Mouse (Mus musculus): ENCODE measurements around the gene Fry. TPM values are rescaled to one million over a fixed set of nuclear protein-coding genes. Genes with fewer than 3 reads are reported as not detected.
A peak's percentile ranks its signal among the peaks of the same experiment; 100 is the strongest.

Gene Fry
- polyA plus RNA-seq, 1 experiment from 2014 or later = 22.4 TPM

DNA sequence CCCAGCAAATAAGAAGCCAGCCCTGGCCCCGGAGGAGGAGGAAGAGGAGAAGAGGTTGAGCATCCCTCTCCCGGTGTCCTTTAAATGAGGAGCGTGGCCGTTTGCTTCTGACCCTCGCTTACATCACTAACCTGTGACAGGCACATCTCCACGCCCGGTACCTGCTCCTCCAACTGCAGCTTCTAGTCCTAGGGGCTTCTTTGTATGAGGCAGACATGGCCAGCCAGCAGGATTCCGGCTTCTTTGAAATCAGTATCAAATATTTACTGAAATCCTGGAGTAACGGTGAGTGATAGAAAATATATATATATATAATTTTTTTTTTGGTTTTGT, 141.6 kb downstream of the Fry start:
- no peaks in the 10 kb centered on the region for H3K9me3 ChIP-seq (ENCODE audit: control insufficient read depth, low read length)
- H3K36me3 ChIP-seq (ENCODE audit: control insufficient read depth, insufficient read depth, low read length) = no peaks in the 10 kb centered on the region
- H3K27me3 ChIP-seq (ENCODE audit: control insufficient read depth, insufficient read depth, low read length) = no peaks in the 10 kb centered on the region
- H3K9ac ChIP-seq (ENCODE audit: low read depth, low read length) = peak overlapping the region; percentile 51; the same call in 1 of the 2 replicates
- DNase-seq (ENCODE audit: low spot score) = no peak
- H3K4me1 ChIP-seq (replicated peaks; ENCODE audit: control insufficient read depth, insufficient read depth, low read length) = no peaks in the 10 kb centered on the region
- H3K27ac ChIP-seq (ENCODE audit: low read depth, low read length) = peak overlapping the region; percentile 65
- 41% methylated on average over 9 of the region's 9 CpGs for WGBS
- H3K4me2 ChIP-seq (replicated peaks; ENCODE audit: low read depth, low read length) = peak overlapping the region; percentile 54
- peak overlapping the region; percentile 31 for H3K4me3 ChIP-seq (ENCODE audit: low read depth, low read length)
- peak; percentile 30 for ATAC-seq (ENCODE audit: low FRiP score)

DNA sequence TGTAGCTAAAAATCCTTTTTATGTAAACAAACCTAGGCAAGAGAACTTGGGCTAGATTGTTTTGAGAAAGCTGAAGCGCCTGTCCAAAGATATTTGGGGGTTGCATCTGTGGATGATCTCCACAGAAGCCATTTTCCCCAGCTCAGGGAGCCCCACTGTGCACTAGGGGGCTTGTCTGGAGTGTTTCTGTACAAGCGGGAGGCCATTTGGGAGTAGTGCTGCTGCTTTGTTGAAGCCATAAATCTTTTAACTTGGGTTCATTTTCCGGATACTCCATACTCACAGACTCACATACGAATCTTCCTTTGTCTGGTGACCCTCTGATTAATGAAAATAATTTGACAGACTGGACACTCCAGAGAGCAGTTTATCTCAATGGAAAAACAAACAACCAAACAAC, 142.9 kb downstream of the Fry start:
- H3K9me3 ChIP-seq (ENCODE audit: control insufficient read depth, low read length) = no peaks in the 10 kb centered on the region
- H3K4me3 ChIP-seq (ENCODE audit: low read depth, low read length) = no peak overlapping the region
- 63% methylated on average over 4 of the region's 4 CpGs for WGBS
- no peak overlapping the region for H3K27ac ChIP-seq (ENCODE audit: low read depth, low read length)
- no peaks in the 10 kb centered on the region for H3K27me3 ChIP-seq (ENCODE audit: control insufficient read depth, insufficient read depth, low read length)
- H3K4me2 ChIP-seq (replicated peaks; ENCODE audit: low read depth, low read length) = no peak overlapping the region
- H3K36me3 ChIP-seq (ENCODE audit: control insufficient read depth, insufficient read depth, low read length) = no peaks in the 10 kb centered on the region
- H3K4me1 ChIP-seq (replicated peaks; ENCODE audit: control insufficient read depth, insufficient read depth, low read length) = no peaks in the 10 kb centered on the region
- no peak overlapping the region for H3K9ac ChIP-seq (ENCODE audit: low read depth, low read length)
- DNase-seq (ENCODE audit: low spot score) (no peak), ATAC-seq (ENCODE audit: low FRiP score) (no peak)

DNA sequence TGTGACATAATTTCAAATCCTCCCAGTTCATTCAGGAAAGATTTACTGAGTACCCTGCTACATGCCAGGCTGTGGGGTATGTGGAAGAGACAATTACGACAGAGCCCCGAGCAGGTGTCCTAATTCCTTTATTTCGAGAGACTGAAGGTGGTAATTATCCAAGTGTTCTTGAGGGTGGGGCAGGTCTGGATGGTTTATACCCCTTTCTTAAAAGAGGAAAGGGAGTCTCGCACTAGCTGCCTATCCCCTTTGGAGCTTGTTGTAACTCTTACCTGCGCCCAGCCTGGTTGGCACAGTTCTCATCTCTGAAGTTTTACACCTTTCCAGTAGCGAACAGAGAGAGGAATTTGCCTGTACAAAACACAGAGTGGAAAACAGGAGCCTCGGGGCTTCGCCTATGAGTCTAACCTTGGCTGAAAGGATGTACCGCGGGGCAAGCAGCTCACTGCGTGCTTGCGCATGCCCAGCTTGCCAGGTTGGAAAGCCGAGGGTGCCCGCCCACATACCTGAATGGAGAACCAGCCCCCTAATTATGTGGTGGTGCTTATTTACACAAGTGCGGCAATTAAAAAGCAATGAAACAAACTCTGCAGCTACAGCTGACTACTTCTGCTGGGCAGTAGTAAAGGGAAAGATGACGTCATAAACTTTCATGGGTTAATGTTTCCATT, 143.7 kb downstream of the Fry start:
- Histone ChIP-seq H3K9ac (ENCODE audit: low read depth, low read length) (no peak overlapping the region), H3K9me3 (ENCODE audit: control insufficient read depth, low read length) (no peaks in the 10 kb centered on the region), H3K4me3 (ENCODE audit: low read depth, low read length) (no peak overlapping the region), H3K27ac (ENCODE audit: low read depth, low read length) (no peak overlapping the region), H3K4me2 (replicated peaks; ENCODE audit: low read depth, low read length) (no peak overlapping the region), H3K36me3 (ENCODE audit: control insufficient read depth, insufficient read depth, low read length) (no peaks in the 10 kb centered on the region), H3K4me1 (replicated peaks; ENCODE audit: control insufficient read depth, insufficient read depth, low read length) (no peaks in the 10 kb centered on the region), H3K27me3 (ENCODE audit: control insufficient read depth, insufficient read depth, low read length) (no peaks in the 10 kb centered on the region)
- ATAC-seq (ENCODE audit: low FRiP score) (no peak), DNase-seq (ENCODE audit: low spot score) (no peak)
- 91% methylated on average over 16 of the region's 16 CpGs for WGBS

DNA sequence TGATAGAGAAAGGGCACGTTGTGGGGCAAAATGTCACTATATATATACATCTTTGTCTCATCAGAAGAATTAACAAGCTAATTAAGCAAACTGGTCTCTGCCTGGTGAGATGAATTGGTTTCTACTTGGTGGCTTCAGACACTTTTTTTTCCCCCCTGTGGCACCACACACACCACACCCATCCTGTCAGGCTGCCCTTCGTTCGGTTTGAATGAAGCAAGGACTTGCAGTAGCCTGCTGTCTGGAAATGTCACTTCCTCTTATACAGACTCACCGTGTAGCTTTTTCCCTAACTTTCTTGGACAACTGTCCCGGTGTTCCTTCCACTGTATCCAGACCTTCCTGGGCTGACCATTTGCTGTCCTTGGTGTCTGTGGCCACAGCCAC, 144.3 kb downstream of the Fry start:
- no peak overlapping the region for H3K4me3 ChIP-seq (ENCODE audit: low read depth, low read length)
- H3K9ac ChIP-seq (ENCODE audit: low read depth, low read length) = no peak overlapping the region
- H3K4me2 ChIP-seq (replicated peaks; ENCODE audit: low read depth, low read length) = no peak overlapping the region
- H3K27me3 ChIP-seq (ENCODE audit: control insufficient read depth, insufficient read depth, low read length) = no peaks in the 10 kb centered on the region
- no peak overlapping the region for H3K27ac ChIP-seq (ENCODE audit: low read depth, low read length)
- no peaks in the 10 kb centered on the region for H3K36me3 ChIP-seq (ENCODE audit: control insufficient read depth, insufficient read depth, low read length)
- no peak for ATAC-seq (ENCODE audit: low FRiP score)
- WGBS = 85% methylated on average over 5 of the region's 5 CpGs
- no peak for DNase-seq (ENCODE audit: low spot score)
- no peaks in the 10 kb centered on the region for H3K9me3 ChIP-seq (ENCODE audit: control insufficient read depth, low read length)
- no peaks in the 10 kb centered on the region for H3K4me1 ChIP-seq (replicated peaks; ENCODE audit: control insufficient read depth, insufficient read depth, low read length)

DNA sequence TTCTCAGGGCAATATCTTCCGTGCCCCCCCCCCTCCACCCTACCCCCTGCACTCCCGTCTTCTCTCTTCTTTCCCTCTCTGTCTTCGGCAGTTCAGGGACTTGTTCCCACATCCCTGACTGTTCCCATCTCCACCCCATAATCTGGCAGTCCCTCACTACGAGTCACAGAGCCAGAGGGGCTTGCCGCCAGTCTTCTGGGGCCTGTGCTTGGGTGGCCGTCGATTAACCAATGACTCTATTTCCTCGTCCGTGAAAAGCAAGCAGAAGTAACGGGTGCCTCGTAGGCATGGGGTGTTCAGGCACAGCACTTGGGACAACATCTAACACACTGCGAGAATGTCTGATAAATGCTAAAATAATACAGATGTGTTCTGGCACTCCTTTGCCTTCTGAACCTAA, 144.7 kb downstream of the Fry start:
- ATAC-seq (ENCODE audit: low FRiP score) (no peak), DNase-seq (ENCODE audit: low spot score) (no peak)
- Histone ChIP-seq H3K9me3 (ENCODE audit: control insufficient read depth, low read length) (no peaks in the 10 kb centered on the region), H3K4me3 (ENCODE audit: low read depth, low read length) (no peak overlapping the region), H3K4me2 (replicated peaks; ENCODE audit: low read depth, low read length) (no peak overlapping the region), H3K36me3 (ENCODE audit: control insufficient read depth, insufficient read depth, low read length) (no peaks in the 10 kb centered on the region), H3K27ac (ENCODE audit: low read depth, low read length) (no peak overlapping the region), H3K27me3 (ENCODE audit: control insufficient read depth, insufficient read depth, low read length) (no peaks in the 10 kb centered on the region), H3K9ac (ENCODE audit: low read depth, low read length) (no peak overlapping the region), H3K4me1 (replicated peaks; ENCODE audit: control insufficient read depth, insufficient read depth, low read length) (no peaks in the 10 kb centered on the region)
- WGBS = 83% methylated on average over 12 of the region's 12 CpGs

DNA sequence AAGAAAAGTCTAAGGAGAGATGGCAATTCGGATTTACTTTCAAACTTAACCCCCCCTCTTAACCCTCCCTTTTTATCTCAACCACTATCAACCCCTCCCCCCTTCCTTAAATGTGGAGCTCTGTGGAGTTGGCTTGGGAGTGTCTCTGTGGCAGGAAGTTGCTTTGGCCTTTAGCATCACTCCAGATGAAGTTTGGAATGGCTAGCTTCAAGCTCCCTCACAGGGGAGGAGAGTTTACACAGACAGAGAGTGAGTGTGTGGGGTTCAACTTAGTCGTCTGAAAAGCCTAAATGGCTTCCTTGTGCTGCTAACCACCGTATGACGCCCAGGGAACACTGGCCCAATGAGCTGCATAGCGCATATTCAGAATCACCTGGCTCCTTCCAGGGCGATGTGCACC, 145.2 kb downstream of the Fry start:
- ATAC-seq (ENCODE audit: low FRiP score) = no peak
- no peaks in the 10 kb centered on the region for H3K27me3 ChIP-seq (ENCODE audit: control insufficient read depth, insufficient read depth, low read length)
- no peak overlapping the region for H3K4me2 ChIP-seq (replicated peaks; ENCODE audit: low read depth, low read length)
- no peak for DNase-seq (ENCODE audit: low spot score)
- no peak overlapping the region for H3K9ac ChIP-seq (ENCODE audit: low read depth, low read length)
- no peaks in the 10 kb centered on the region for H3K4me1 ChIP-seq (replicated peaks; ENCODE audit: control insufficient read depth, insufficient read depth, low read length)
- WGBS = 83% methylated on average over 6 of the region's 6 CpGs
- no peak overlapping the region for H3K4me3 ChIP-seq (ENCODE audit: low read depth, low read length)
- H3K9me3 ChIP-seq (ENCODE audit: control insufficient read depth, low read length) = no peaks in the 10 kb centered on the region
- H3K36me3 ChIP-seq (ENCODE audit: control insufficient read depth, insufficient read depth, low read length) = no peaks in the 10 kb centered on the region
- no peak overlapping the region for H3K27ac ChIP-seq (ENCODE audit: low read depth, low read length)

DNA sequence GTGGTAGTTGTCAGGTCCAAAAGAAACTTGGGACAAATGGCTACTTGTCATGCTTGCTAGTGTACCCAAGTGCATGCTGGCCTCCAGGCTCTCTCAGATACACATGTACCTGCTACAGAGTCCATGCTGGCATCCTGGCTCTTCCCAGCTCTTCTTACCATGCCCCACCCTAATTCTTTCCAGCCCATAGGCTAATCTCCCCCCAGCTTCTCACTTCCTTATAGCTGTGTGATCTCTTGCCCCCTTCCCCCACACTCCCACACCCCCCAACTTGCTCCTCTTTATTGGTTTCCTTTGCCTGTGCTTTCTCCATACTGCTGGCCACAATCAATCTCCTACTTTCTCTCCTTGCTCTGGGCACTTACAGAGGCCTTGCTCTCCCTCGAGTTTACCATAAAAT, 146.6 kb downstream of the Fry start:
- WGBS = 67% methylated on average over 1 of the region's 1 CpGs
- DNase-seq (ENCODE audit: low spot score) = no peak
- Histone ChIP-seq H3K27me3 (ENCODE audit: control insufficient read depth, insufficient read depth, low read length) (no peaks in the 10 kb centered on the region), H3K27ac (ENCODE audit: low read depth, low read length) (no peak overlapping the region), H3K36me3 (ENCODE audit: control insufficient read depth, insufficient read depth, low read length) (no peaks in the 10 kb centered on the region), H3K9me3 (ENCODE audit: control insufficient read depth, low read length) (no peaks in the 10 kb centered on the region), H3K4me1 (replicated peaks; ENCODE audit: control insufficient read depth, insufficient read depth, low read length) (no peaks in the 10 kb centered on the region), H3K4me3 (ENCODE audit: low read depth, low read length) (no peak overlapping the region), H3K9ac (ENCODE audit: low read depth, low read length) (no peak overlapping the region), H3K4me2 (replicated peaks; ENCODE audit: low read depth, low read length) (no peak overlapping the region)
- no peak for ATAC-seq (ENCODE audit: low FRiP score)

DNA sequence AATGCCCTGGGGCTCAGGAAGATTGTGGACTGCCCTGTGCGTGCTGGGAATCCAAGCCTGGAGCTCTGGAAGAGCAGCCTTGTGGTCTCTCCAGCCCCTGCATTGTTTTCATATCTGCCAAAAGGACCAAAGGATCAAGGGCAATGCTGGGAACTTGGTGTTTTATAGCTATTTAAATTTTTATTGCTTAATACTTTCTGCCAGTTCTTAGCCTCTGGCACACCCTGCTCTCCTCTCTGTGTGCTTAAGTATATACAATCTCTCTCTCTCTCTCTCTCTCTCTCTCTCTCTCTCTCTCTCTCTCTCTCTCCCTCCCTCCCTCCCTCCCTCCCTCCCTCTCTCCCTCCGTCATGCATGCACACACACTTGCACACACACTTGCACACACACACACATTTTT, 147.5 kb downstream of the Fry start:
- no peak overlapping the region for H3K4me2 ChIP-seq (replicated peaks; ENCODE audit: low read depth, low read length)
- no peaks in the 10 kb centered on the region for H3K9me3 ChIP-seq (ENCODE audit: control insufficient read depth, low read length)
- DNase-seq (ENCODE audit: low spot score) = no peak
- H3K36me3 ChIP-seq (ENCODE audit: control insufficient read depth, insufficient read depth, low read length) = no peaks in the 10 kb centered on the region
- H3K4me1 ChIP-seq (replicated peaks; ENCODE audit: control insufficient read depth, insufficient read depth, low read length) = no peaks in the 10 kb centered on the region
- no peak overlapping the region for H3K4me3 ChIP-seq (ENCODE audit: low read depth, low read length)
- no peaks in the 10 kb centered on the region for H3K27me3 ChIP-seq (ENCODE audit: control insufficient read depth, insufficient read depth, low read length)
- H3K27ac ChIP-seq (ENCODE audit: low read depth, low read length) = no peak overlapping the region
- ATAC-seq (ENCODE audit: low FRiP score) = no peak
- WGBS = 79% methylated on average over 1 of the region's 2 CpGs
- H3K9ac ChIP-seq (ENCODE audit: low read depth, low read length) = no peak overlapping the region

DNA sequence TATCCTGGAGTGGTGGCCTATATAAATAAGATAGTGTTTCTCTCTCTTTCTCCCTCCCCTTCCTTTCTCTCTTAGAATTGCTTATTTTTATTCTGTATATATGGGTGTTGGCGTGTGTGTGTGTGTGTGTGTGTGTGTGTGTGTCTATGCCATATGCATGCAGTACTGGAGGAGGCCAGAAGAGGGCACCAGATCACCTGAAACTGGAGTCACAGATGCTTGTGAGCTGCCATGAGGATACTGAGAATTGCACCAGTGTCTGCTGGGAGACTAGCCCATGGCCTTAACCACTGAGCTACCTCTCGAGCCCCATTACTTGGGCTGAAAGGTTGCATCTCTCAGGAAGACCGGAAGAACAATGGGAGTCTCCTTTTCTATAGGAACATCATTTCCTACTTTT, 149.8 kb downstream of the Fry start:
- no peaks in the 10 kb centered on the region for H3K27me3 ChIP-seq (ENCODE audit: control insufficient read depth, insufficient read depth, low read length)
- ATAC-seq (ENCODE audit: low FRiP score) (no peak), DNase-seq (ENCODE audit: low spot score) (peak; percentile 15)
- H3K4me3 ChIP-seq (ENCODE audit: low read depth, low read length) = no peak overlapping the region
- no peak overlapping the region for H3K4me2 ChIP-seq (replicated peaks; ENCODE audit: low read depth, low read length)
- H3K9me3 ChIP-seq (ENCODE audit: control insufficient read depth, low read length) = no peaks in the 10 kb centered on the region
- no peak overlapping the region for H3K27ac ChIP-seq (ENCODE audit: low read depth, low read length)
- no peak overlapping the region for H3K9ac ChIP-seq (ENCODE audit: low read depth, low read length)
- whole genome bisulfite sequencing = 94% methylated on average over 3 of the region's 3 CpGs
- H3K4me1 ChIP-seq (replicated peaks; ENCODE audit: control insufficient read depth, insufficient read depth, low read length) = no peaks in the 10 kb centered on the region
- H3K36me3 ChIP-seq (ENCODE audit: control insufficient read depth, insufficient read depth, low read length) = no peaks in the 10 kb centered on the region
